Mouse (Mus musculus) spleen, adult 2 months (tissue): ENCODE measurements around the gene U2af2. TPM values are rescaled to one million over a fixed set of nuclear protein-coding genes. Genes with fewer than 3 reads are reported as not detected.
A peak's percentile ranks its signal among the peaks of the same experiment; 100 is the strongest.

Experiments
- DNase-seq, 2 experiments: peaks; one replicate each; pipeline versions ENCODE4 v3.0.0 to v3.0.0-alpha.2; 2012 to 2021; ENCODE audit warnings: low spot score in 2 of 2, low read depth in 1 of 2
- H3K27ac ChIP-seq: fragments of 200-500 bp; 2 replicates; pipeline ENCODE4 v1.5.1; 2012; ENCODE audit warnings: low read length, inconsistent platforms; ENCODE audit not compliant: insufficient read depth
- H3K27me3 ChIP-seq: fragments of 200-500 bp; 2 replicates; pipeline ENCODE4 v1.6.1; 2012; ENCODE audit warnings: mild to moderate bottlenecking, moderate library complexity, low read length, inconsistent platforms; ENCODE audit not compliant: control insufficient read depth, insufficient read depth
- H3K36me3 ChIP-seq: fragments of 200-500 bp; 2 replicates; pipeline ENCODE4 v1.6.1; 2012; ENCODE audit warnings: mild to moderate bottlenecking, low read length, inconsistent platforms; ENCODE audit not compliant: control insufficient read depth, insufficient read depth
- H3K4me1 ChIP-seq: fragments of 200-500 bp; 2 replicates; pipeline ENCODE4 v1.6.1; 2011; ENCODE audit warnings: inconsistent platforms; ENCODE audit not compliant: control insufficient read depth, insufficient read depth, insufficient read length
- H3K4me3 ChIP-seq: fragments of 200-500 bp; 2 replicates; pipeline ENCODE4 v1.5.1; 2011; ENCODE audit warnings: mild to moderate bottlenecking, inconsistent platforms; ENCODE audit not compliant: insufficient read depth, insufficient read length; ENCODE audit errors: extremely low read depth
- CTCF ChIP-seq: fragments of 200-500 bp; IDR thresholded peaks from 2 replicates; pipeline ENCODE4 v1.5.1; 2011; ENCODE audit warnings: mild to moderate bottlenecking, inconsistent platforms; ENCODE audit not compliant: insufficient read depth, insufficient read length, insufficient replicate concordance; ENCODE audit errors: extremely low read depth
- POLR2A ChIP-seq: fragments of 200-500 bp; IDR thresholded peaks from 2 replicates; pipeline ENCODE4 v1.6.1; 2011; ENCODE audit warnings: low read depth, low read length, inconsistent platforms
- WGBS: fragments of 180-500 bp; shearing (Covaris S2); methylation state at CpG from one replicate; pipeline ENCODE4 v1.1.7; 2018; 5-methylcytosine and 5-hydroxymethylcytosine counted together
- polyA plus RNA-seq: library from polyadenylated mRNA; depleted of rRNA; stranded (reverse); fragments of >200 nt; gene quantifications from 2 replicates; pipeline ENCODE4 v1.2.3, GENCODE M21; 2012

Gene U2af2
- polyA plus RNA-seq, 1 experiment: 216 TPM

- Histone ChIP-seq H3K4me1 (no peaks in the 10 kb centered on the region; the same call in 1 of the 2 replicates), H3K27me3 (no peaks in the 10 kb centered on the region), H3K36me3 (0 out of 2 replicates have a peak, but pooled peaks cover 3% of the 10 kb centered on the region), H3K4me3 (no peak overlapping the region), H3K27ac (no peak overlapping the region)
- TF ChIP-seq CTCF (no peak), POLR2A (no peak)
- no peak for DNase-seq
- 94% methylated on average over 7 of the region's 7 CpGs for WGBS
These were observed 24.9 kb upstream of the U2af2 start for GRCm38 (mm10) chr7:5037026-5037425.

GRCm38 (mm10) chr7:5037467-5037866 is 24.5 kb upstream of the U2af2 start:
- WGBS: 90% methylated on average over 8 of the region's 8 CpGs
- H3K27ac ChIP-seq: no peak overlapping the region
- TF ChIP-seq POLR2A: no peak
- TF ChIP-seq CTCF: no peak
- DNase-seq: no peak
- no peak overlapping the region for H3K4me3 ChIP-seq
- 0 out of 2 replicates have a peak, but pooled peaks cover 3% of the 10 kb centered on the region for H3K36me3 ChIP-seq
- H3K4me1 ChIP-seq: no peaks in the 10 kb centered on the region; the same call in 1 of the 2 replicates
- H3K27me3 ChIP-seq: no peaks in the 10 kb centered on the region

GRCm38 (mm10) chr7:5038109-5038732 is 23.7 kb upstream of the U2af2 start, which contains the start of gene Zfp784:
TSS of gene Zfp784 (minus strand) at chr7:5038446.
- TF ChIP-seq POLR2A (peak; percentile 79), CTCF (no peak)
- Histone ChIP-seq H3K36me3 (0 out of 2 replicates have a peak, but pooled peaks cover under 1% of the 10 kb centered on the region), H3K4me1 (no peaks in the 10 kb centered on the region; the same call in 1 of the 2 replicates), H3K4me3 (peak within 1 kb of the TSS; percentile 90), H3K27ac (peak within 1 kb of the TSS; percentile 95), H3K27me3 (no peaks in the 10 kb centered on the region)
- peak; percentile 83 to 92 for DNase-seq
- WGBS: 1% methylated on average over 48 of the region's 48 CpGs

GRCm38 (mm10) chr7:5038940-5039339 is 23.0 kb upstream of the U2af2 start:
- Histone ChIP-seq H3K4me3 (no peak overlapping the region), H3K27me3 (no peaks in the 10 kb centered on the region), H3K36me3 (no peaks in the 10 kb centered on the region), H3K27ac (no peak overlapping the region), H3K4me1 (no peaks in the 10 kb centered on the region; the same call in 1 of the 2 replicates)
- no peak for DNase-seq
- no peak for TF ChIP-seq POLR2A
- TF ChIP-seq CTCF: no peak
- WGBS: 27% methylated on average over 5 of the region's 5 CpGs

- no peaks in the 10 kb centered on the region for H3K4me1 ChIP-seq
- H3K27me3 ChIP-seq: no peaks in the 10 kb centered on the region
- no peak overlapping the region for H3K4me3 ChIP-seq
- 60% methylated on average over 2 of the region's 2 CpGs for WGBS
- no peak for DNase-seq
- H3K36me3 ChIP-seq: no peaks in the 10 kb centered on the region
- TF ChIP-seq POLR2A (no peak), CTCF (no peak)
- no peak overlapping the region for H3K27ac ChIP-seq
These were observed 17.0 kb upstream of the U2af2 start for GRCm38 (mm10) chr7:5044981-5045380.

GRCm38 (mm10) chr7:5046112-5046511 is 15.8 kb upstream of the U2af2 start:
- no peak for TF ChIP-seq POLR2A
- no peak for TF ChIP-seq CTCF
- no peak for DNase-seq
- no peaks in the 10 kb centered on the region for H3K36me3 ChIP-seq
- 45% methylated on average over 2 of the region's 2 CpGs for WGBS
- H3K27me3 ChIP-seq: no peaks in the 10 kb centered on the region
- no peak overlapping the region for H3K27ac ChIP-seq
- H3K4me1 ChIP-seq: no peaks in the 10 kb centered on the region
- H3K4me3 ChIP-seq: no peak overlapping the region

GRCm38 (mm10) chr7:5047313-5047712 is 14.6 kb upstream of the U2af2 start:
- Histone ChIP-seq H3K36me3 (no peaks in the 10 kb centered on the region), H3K27ac (no peak overlapping the region), H3K27me3 (peaks cover 6% of the 10 kb centered on the region), H3K4me1 (peaks cover 2% of the 10 kb centered on the region), H3K4me3 (no peak overlapping the region)
- TF ChIP-seq CTCF (no peak), POLR2A (no peak)
- 20% methylated on average over 2 of the region's 2 CpGs for WGBS
- DNase-seq: peak in 1 of 2 experiments; percentile 39
